Comparison of ENCODE assay signal across 21 mouse cellular contexts in the genomic region with DNA sequence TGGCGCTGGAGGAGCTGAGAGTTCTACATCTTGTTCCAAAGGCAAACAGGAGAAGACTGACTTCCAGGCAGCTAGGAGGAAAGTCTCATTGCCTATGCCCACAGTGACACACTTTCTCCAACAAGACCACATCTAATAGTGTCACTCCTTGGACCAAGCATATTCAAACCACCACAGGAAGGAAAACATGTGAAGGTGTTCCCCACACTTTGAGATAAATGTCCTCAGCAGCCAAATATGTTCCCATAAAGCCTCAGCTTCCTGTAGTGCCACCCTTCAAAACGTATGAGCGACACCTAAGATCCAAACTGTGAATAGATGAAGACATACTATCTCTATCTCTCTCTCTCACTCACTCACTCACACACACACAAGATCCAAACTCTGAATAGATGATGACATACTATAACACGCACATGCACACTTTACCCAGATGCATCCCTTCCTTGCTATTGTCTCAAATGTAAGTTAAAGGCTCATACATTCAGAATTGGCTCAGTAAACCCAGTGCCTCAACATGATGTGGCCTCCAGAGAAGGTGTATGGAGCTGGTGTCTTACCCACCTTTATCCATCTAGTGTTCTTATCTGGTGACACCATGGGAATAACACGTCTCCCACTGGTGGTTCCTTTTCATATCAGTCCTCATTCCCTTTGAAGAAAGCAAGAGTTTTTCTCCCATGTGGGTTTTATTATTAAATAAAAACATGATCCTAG. TPM values are rescaled to one million over a fixed set of nuclear protein-coding genes. Genes with fewer than 3 reads are reported as not detected.
DNase-seq lines count a peak whose midpoint lies in the region; ATAC-seq and TF ChIP-seq lines count a peak whose summit lies in the region.
"Had no signal": no experiment of that assay in that cellular context is flagged by ENCODE, and none has a peak within 500 bp of the region (broad histone marks: within the 10 kb centered on the region; RNA-seq: fewer than 3 reads in every experiment).

No protein-coding gene starts in this region.

- no peak for TF ChIP-seq POLR2A in myocyte (IDR thresholded peaks at IDR 0.05; ENCODE audit: insufficient read length, low read depth)

- no peaks in the 10 kb centered on the region for H3K27me3 ChIP-seq in myocyte (ENCODE audit: control insufficient read depth, insufficient read depth, insufficient read length)
- H3K27me3 ChIP-seq in midbrain, embryonic 11.5 days (ENCODE audit: control insufficient read depth, insufficient read depth, low read length) = no peaks in the 10 kb centered on the region
- H3K27me3 ChIP-seq: embryonic facial prominence, embryonic 13.5 days; embryonic facial prominence, embryonic 15.5 days; forebrain, embryonic 12.5 days had no signal

- H3K36me3 ChIP-seq in myocyte (ENCODE audit: control insufficient read depth, insufficient read depth) = peaks cover 41% of the 10 kb centered on the region
- no peaks in the 10 kb centered on the region for H3K36me3 ChIP-seq in midbrain, embryonic 11.5 days (ENCODE audit: control insufficient read depth, insufficient read depth, low read length)
- H3K36me3 ChIP-seq: embryonic facial prominence, embryonic 15.5 days had no signal

- peak; percentile 78 to 82 for ATAC-seq in hematopoietic stem cell, adult 5-6 weeks (replicated peaks in 1 of 2; ENCODE audit: insufficient read depth in 1 of 2, low FRiP score in 2 of 2, low TSS enrichment in 1 of 2, low read depth in 1 of 2, poor library complexity in 2 of 2, severe bottlenecking in 2 of 2)
- no peak for ATAC-seq in midbrain, embryonic 11.5 days (ENCODE audit: low FRiP score)
- ATAC-seq: forebrain, embryonic 14.5 days; forebrain, embryonic 16.5 days had no signal

- no peaks in the 10 kb centered on the region for H3K9me3 ChIP-seq in midbrain, embryonic 11.5 days (ENCODE audit: control insufficient read depth, low read length)
- H3K9me3 ChIP-seq: embryonic facial prominence, embryonic 13.5 days; embryonic facial prominence, embryonic 15.5 days; forebrain, embryonic 10.5 days; forebrain, embryonic 12.5 days had no signal

- no peak overlapping the region for H3K27ac ChIP-seq in midbrain, embryonic 11.5 days (ENCODE audit: low read depth, low read length)
- H3K27ac ChIP-seq: embryonic facial prominence, embryonic 13.5 days; embryonic facial prominence, embryonic 15.5 days; forebrain, embryonic 10.5 days; forebrain, embryonic 12.5 days had no signal

- peak; percentile 73 for DNase-seq in heart, adult 11 months
- no peak for DNase-seq in heart, postnatal 14 days
- peak; percentile 88 for DNase-seq in 416B (ENCODE audit: low read depth)
- no peak for DNase-seq in thymus, postnatal 36 days
- DNase-seq in midbrain, embryonic 11.5 days (ENCODE audit: low spot score, missing footprints) = no peak
- DNase-seq: adrenal gland, postnatal 25 days; cerebellum, adult 11 months; cerebellum, adult 18-20 months; cerebellum, adult 8-10 months; cerebellum, adult 9-11 months; cerebellum, postnatal 14 days; cerebellum, postnatal 36 days had no signal

- H3K4me3 ChIP-seq in myocyte = no peak overlapping the region
- no peak overlapping the region for H3K4me3 ChIP-seq in midbrain, embryonic 11.5 days (ENCODE audit: low read depth, low read length)
- H3K4me3 ChIP-seq: embryonic facial prominence, embryonic 13.5 days; embryonic facial prominence, embryonic 15.5 days; erythroblast, embryonic 14.5 days; forebrain, embryonic 10.5 days; forebrain, embryonic 12.5 days had no signal

- WGBS in midbrain, embryonic 11.5 days = 89% methylated on average over 5 of the region's 5 CpGs

- no peaks in the 10 kb centered on the region for H3K79me2 ChIP-seq in myocyte (ENCODE audit: control insufficient read depth, insufficient read depth)

- H3K4me2 ChIP-seq in myocyte (ENCODE audit: low read depth) = no peak overlapping the region
- H3K4me2 ChIP-seq in midbrain, embryonic 11.5 days = no peak overlapping the region
- H3K4me2 ChIP-seq: embryonic facial prominence, embryonic 13.5 days; embryonic facial prominence, embryonic 15.5 days; forebrain, embryonic 12.5 days had no signal

- no peaks in the 10 kb centered on the region for H3K4me1 ChIP-seq in midbrain, embryonic 11.5 days (ENCODE audit: control insufficient read depth, insufficient read depth, low read length)
- H3K4me1 ChIP-seq: embryonic facial prominence, embryonic 15.5 days; forebrain, embryonic 12.5 days had no signal

- H3ac ChIP-seq in myocyte (ENCODE audit: control insufficient read depth, insufficient read length) = no peak overlapping the region

- no peak overlapping the region for H3K9ac ChIP-seq in midbrain, embryonic 11.5 days (ENCODE audit: low read length)
- H3K9ac ChIP-seq: embryonic facial prominence, embryonic 13.5 days; embryonic facial prominence, embryonic 15.5 days; forebrain, embryonic 12.5 days had no signal

- intact Hi-C loops in heart, postnatal 14 days (cut with DNase I) = no loop called here

TF ChIP-seq in myocyte, 11 proteins besides CTCF, POLR2A, EP300 and RAD21:
- no peak for TF ChIP-seq MYOD1 (IDR thresholded peaks at IDR 0.05; ENCODE audit: control insufficient read depth in 1 of 3, insufficient read length in 2 of 3, low read depth in 2 of 3)
- no peak for TF ChIP-seq SRF (IDR thresholded peaks at IDR 0.05; ENCODE audit: control insufficient read depth, insufficient read length, low read depth)
- no peak for TF ChIP-seq MYOG (IDR thresholded peaks at IDR 0.05; ENCODE audit: control insufficient read depth in 1 of 3, insufficient read depth in 1 of 3, insufficient read length in 2 of 3, low read depth in 2 of 3)
- no peak for TF ChIP-seq TCF12 (IDR thresholded peaks at IDR 0.05; ENCODE audit: insufficient read depth, poor library complexity, severe bottlenecking)
- TF ChIP-seq POLR2AphosphoS2 (IDR thresholded peaks at IDR 0.05; ENCODE audit: insufficient read length, low read depth) = peak; percentile 54

RNA-seq across cellular contexts. Expression of gene Utp14b, which starts 52.9 kb away (rescaled TPM):
- 1 to 10 TPM; 1.7 TPM for total RNA-seq in heart, postnatal 14 days (2021)
- total RNA-seq in hematopoietic stem cell, adult 5-6 weeks (2017) = 26.7 and 31.3 TPM in 2 replicates
- 3.0 TPM for polyA plus RNA-seq in myocyte (2012; fragmentation: generic; extraction: Trizol)
- 5.3 and 6.0 TPM in 2 replicates for polyA plus RNA-seq in midbrain, embryonic 11.5 days (2014; fragmentation: Nextera tagmentation; extraction: Ambion mirVana)

RNA-seq across cellular contexts. Expression of gene Acsl3, which starts 53.1 kb away (rescaled TPM):
- total RNA-seq in heart, postnatal 14 days (2021) = 1 to 10 TPM; 6.4 to 7.6 TPM
- total RNA-seq in hematopoietic stem cell, adult 5-6 weeks (2017) = 77.9 and 81.3 TPM in 2 replicates
- polyA plus RNA-seq in myocyte (2012; fragmentation: generic; extraction: Trizol) = 106 TPM
- 97.9 and 109 TPM in 2 replicates for polyA plus RNA-seq in midbrain, embryonic 11.5 days (2014; fragmentation: Nextera tagmentation; extraction: Ambion mirVana)

Comparison
In these comparisons a context has a peak if more than half of its experiments do, and no peak if none do; other contexts are left out.
1. DNase-seq: peak in heart, adult 11 months (single experiment) and 416B (single experiment); none in heart, postnatal 14 days (0 of 2), thymus, postnatal 36 days (0 of 2) and midbrain, embryonic 11.5 days (single experiment).
2. RNA of gene Utp14b, which starts 52.9 kb away (total RNA-seq): 26.7 to 31.3 TPM in hematopoietic stem cell, adult 5-6 weeks; 1.7 TPM in heart, postnatal 14 days; every median in the first group is over 10 times any median in the second.